Mouse (Mus musculus): ENCODE results near the gene Znhit1.
"Not testable (repeated sequence)": the region's sequence is repeated elsewhere in the genome, so short reads cannot be mapped to it uniquely, and the experiment has no call there.

The Znhit1 gene

GRCm38 (mm10) chr5:136953015-136953414, 34.8 kb downstream of the Znhit1 start, which contains the start of gene Fis1:
Fis1 (plus strand) TSS chr5:136953275.
- peak; percentile 95 to 96 for DNase-seq (ENCODE audit: low spot score in 2 of 2)

DNA sequence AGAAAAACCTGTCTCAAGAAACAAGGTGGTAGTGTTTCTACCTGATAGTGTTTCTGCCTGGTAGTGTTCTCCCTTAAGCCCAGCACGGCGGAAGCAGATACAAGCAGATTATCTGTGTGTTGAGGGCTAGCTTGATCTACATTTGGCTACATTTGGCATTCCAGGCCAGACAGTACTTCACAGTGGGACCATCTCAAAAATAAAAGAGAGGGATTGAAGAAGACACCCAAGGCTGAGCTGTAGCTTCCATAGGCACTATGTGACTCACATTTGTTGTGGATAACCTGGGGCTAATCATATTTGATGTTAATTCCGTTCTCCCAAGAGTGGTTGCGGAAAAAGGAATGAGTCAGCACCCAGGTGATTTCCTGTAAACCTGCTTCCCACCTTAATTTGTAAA, 35.7 kb downstream of the Znhit1 start:
- DNase-seq (ENCODE audit: low spot score in 2 of 2) = no peak

DNA sequence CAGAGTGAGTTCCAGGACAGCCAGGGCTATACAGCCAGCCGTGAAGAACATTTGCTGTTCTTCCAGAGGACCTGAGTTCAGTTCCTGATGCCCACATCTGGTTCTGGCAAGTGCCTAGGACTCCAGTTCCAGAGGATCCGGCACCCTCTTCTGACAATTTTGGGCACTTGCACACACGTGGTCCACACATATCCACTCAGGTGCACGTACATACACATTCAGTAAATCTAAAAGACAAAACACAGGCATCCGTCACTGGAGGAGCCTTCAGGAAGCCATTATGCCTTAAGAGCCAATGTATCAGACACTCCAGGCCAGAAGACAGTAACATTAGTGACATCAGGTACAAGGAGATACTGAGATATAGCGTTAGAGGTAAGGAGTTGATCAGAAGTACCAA, 37.3 kb downstream of the Znhit1 start:
- DNase-seq (ENCODE audit: low spot score in 2 of 2) = no peak

DNA sequence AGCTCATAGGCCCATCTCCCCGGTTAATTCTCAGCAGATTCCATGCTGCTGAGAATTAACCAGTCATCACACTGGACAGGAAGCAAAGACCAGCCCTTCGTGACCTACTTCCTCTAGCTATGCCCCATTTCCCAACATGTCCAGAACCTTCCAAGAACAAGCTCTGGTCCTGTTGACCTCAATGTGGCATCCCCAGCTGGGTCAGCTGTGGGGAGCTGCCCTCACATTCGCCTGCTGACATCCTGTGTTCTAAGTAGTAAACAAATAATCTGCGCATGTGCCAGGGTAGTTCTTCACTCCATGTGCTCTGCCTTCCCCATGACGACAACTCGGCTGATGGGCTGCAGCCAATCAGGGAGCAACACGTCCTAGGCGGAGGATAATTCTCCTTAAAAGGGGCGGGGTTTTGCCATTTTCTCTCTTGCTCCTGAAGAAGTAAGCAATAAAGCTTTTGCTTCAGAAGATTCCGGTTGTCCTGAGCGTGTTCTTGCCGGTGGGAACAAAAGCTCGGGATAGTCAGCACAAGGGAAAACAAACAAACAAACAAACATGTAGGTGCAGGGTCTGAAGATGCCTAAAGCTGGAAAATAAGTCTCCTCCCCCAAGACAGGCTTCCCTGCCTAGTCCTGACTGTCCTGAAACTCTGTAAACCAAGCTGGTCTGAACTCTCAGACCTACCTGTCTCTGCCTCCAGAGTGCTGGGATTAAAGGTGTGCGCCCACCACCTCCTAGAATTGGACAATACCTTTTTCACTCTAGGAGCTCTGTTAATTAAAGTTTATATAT, 38.1 kb downstream of the Znhit1 start:
- DNase-seq (ENCODE audit: low spot score in 2 of 2) = not testable (repeated sequence)

GRCm38 (mm10) chr5:136947874-136948273, 39.9 kb downstream of the Znhit1 start:
- DNase-seq (ENCODE audit: low spot score in 2 of 2) = no peak

DNA sequence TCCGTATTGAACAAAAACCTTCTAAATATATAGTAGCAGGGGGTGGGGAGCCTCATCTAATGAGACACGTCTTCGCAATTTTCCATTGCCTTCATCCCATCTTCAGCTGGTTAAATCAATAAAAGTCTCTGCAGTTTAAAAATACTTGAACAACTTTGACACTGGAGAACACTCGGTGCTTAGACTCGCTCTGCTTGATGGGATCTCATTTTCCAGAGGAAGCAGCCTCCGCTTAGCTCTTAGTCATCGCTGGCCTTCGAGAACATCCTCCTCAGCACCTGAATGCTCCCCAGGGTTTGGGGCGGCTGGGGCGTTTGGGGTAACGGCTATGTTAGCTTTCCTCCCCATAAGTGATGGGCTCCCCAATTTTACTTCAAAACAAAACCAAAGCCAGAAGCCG, 42.7 kb downstream of the Znhit1 start:
- no peak for DNase-seq (ENCODE audit: low spot score in 2 of 2)

GRCm38 (mm10) chr5:136943382-136943781, 44.4 kb downstream of the Znhit1 start:
- DNase-seq (ENCODE audit: low spot score in 2 of 2) = no peak

GRCm38 (mm10) chr5:136942781-136943180, 45.0 kb downstream of the Znhit1 start:
- no peak for DNase-seq (ENCODE audit: low spot score in 2 of 2)

GRCm38 (mm10) chr5:136940845-136941560, 46.8 kb downstream of the Znhit1 start:
- no peak for DNase-seq (ENCODE audit: low spot score in 2 of 2)

DNA sequence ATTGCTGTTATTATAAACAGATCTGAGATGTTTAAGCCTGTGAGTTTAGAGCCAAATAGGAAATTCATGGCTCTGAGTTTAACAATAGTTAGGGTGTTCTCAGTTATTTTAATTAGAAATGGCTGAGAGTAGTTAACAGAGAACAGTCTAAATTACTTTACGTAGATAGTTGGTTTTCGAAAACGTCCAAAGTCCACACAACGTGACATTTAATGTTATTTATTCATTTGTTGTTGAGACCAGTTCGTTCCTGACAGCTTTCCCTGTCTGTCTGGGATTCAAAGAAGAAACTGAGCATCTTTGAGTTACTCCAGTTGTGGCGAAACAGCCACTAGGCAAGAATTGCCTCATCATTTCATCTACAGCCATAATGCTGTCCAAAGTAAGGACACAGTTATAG, 47.8 kb downstream of the Znhit1 start:
- not testable (repeated sequence) for DNase-seq (ENCODE audit: low spot score in 2 of 2)

DNA sequence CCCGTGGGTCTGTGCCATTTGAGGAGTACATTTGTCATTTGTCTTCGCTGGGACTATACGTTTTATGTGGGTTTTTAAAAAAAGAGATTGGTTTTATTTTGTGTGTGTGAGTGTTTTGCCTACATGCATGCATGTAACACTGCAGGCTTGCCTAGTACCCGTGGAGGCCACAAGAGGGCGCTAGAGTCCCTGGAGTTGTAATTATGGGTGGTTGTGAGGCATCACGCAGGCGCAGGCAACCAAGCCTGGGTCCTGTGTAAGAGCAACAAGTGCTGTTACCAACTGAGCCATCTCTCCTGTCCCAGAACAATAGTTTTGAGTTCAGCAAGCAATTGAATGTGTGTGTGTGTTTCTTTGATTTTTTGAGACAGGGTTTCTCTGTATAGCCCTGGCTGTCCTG, 48.5 kb downstream of the Znhit1 start:
- no peak for DNase-seq (ENCODE audit: low spot score in 2 of 2)

DNA sequence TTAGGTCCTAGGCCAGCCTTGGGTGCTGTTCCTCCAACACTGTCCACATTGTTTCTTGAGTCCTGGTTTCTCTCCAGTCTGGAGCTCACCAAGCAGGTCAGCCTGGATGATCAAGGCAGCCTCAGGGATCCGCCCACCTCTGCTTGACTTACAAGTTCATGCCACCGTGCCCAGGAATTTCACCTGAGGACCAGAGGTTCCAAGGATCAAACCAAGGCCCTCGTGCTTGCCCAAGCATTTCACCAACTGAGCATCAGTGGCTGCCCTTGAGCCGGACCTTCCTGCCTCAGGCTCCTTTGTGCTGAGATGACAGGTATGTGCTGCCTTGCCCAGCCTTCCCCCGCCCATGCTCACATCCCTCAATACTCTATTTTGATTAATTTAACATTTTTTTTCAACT, 50.2 kb downstream of the Znhit1 start:
- DNase-seq (ENCODE audit: low spot score in 2 of 2) = no peak

- DNase-seq (ENCODE audit: low spot score in 2 of 2) = no peak
Measured at GRCm38 (mm10) chr5:136936750-136937149, 51.1 kb downstream of the Znhit1 start.

DNA sequence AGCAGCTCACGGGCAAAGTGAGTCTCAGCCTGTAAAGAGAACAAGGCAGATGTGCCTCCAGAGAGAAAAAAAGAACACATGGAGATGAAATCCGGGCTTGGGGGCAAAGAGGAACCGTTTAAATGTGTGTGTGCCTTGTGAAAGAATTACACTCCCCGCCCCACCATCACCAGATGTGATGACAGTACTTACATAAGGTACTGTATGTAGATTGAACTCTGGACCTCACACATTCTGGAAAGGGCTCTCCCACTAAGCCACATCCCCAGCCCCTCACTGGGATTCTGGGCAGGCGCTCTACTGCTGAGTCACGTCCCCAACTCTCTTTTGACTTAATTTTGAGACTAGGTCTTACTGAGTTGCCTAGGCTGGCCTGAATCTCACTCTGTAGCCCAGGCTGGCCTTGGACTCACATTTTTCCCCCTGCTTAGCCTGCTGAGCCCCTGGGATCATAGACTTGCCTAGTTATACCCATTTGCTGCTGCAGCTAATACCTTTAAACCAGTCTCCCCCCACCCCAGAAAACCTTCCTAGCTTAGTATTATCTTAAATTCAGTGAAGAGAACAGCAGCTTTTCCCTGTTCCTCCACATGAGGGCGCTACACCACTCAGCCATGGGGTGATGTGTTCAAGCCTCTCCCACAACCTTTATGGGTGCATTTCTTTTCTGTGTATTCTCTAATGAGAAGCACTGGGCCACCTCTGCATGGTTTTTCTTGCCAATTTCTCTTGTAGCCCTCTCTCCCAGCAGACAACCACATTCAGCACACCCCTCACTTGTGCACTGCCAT, 51.7 kb downstream of the Znhit1 start:
- DNase-seq (ENCODE audit: low spot score in 2 of 2) = no peak

DNA sequence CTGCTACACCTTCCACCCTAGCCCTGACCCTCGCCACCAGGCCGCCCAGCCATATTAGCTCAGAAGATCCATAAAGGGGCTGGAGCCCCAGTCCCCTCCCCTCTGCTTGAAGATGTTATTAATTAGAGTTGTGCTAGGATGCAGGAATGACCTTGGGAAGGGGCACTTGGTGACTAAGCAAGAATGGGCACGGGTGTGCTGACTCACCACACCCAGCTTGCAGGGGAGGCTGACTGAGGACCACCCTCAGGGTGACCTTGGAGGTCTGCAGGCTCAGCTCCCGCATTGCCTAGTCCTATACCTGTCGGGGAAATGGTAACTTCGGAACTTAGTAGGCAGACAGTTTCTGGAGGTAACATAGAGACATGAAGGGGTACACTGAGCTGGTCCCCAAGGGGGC, 53.9 kb downstream of the Znhit1 start:
- DNase-seq (ENCODE audit: low spot score in 2 of 2) = no peak

GRCm38 (mm10) chr5:136932956-136933355, 54.9 kb downstream of the Znhit1 start:
- no peak for DNase-seq (ENCODE audit: low spot score in 2 of 2)
